Mouse (Mus musculus) liver, postnatal 0 days (tissue): ENCODE data around the gene AL731706.1. TPM values are rescaled to one million over a fixed set of nuclear protein-coding genes. Genes with fewer than 3 reads are reported as not detected.

Experiments
- ATAC-seq: fragments of 200-750 bp; cut with Nextera tagmentation; 2 replicates; pipeline ENCODE4 v1.8.0; 2017; ENCODE audit warnings: mild to moderate bottlenecking, moderate library complexity
- DNase-seq: peaks from one replicate; pipeline ENCODE4 v3.0.0-alpha.2; 2016
- H3K27ac ChIP-seq: fragments of 300-500 bp; sonication (generic); 2 replicates; pipeline ENCODE4 v1.5.1; 2014; ENCODE audit warnings: antibody characterized with exemption, moderate library complexity, mild to moderate bottlenecking, low read depth
- H3K27me3 ChIP-seq: fragments of 300-500 bp; sonication (generic); 2 replicates; pipeline ENCODE4 v1.6.1; 2014; ENCODE audit warnings: low read length, control low read depth, mixed read lengths; ENCODE audit not compliant: insufficient read depth
- H3K36me3 ChIP-seq: fragments of 300-500 bp; sonication (generic); replicated peaks from 2 replicates; pipeline ENCODE4 v1.6.1; 2014; ENCODE audit warnings: mild to moderate bottlenecking, control low read depth, low read length, moderate library complexity, mixed read lengths; ENCODE audit not compliant: insufficient read depth
- H3K4me1 ChIP-seq: fragments of 300-500 bp; sonication (generic); 2 replicates; pipeline ENCODE4 v1.6.1; 2014; ENCODE audit warnings: antibody characterized with exemption, mild to moderate bottlenecking, control low read depth; ENCODE audit not compliant: insufficient read depth
- H3K4me2 ChIP-seq: fragments of 300-500 bp; sonication (generic); 2 replicates; pipeline ENCODE4 v1.6.1; 2014; ENCODE audit warnings: low read depth, mild to moderate bottlenecking, low read length, moderate library complexity, mixed read lengths
- H3K4me3 ChIP-seq: fragments of 300-500 bp; sonication (generic); 2 replicates; pipeline ENCODE4 v1.5.1; 2014; ENCODE audit warnings: low read depth, low read length
- H3K9ac ChIP-seq: fragments of 300-500 bp; sonication (generic); replicated peaks from 2 replicates; pipeline ENCODE4 v1.6.1; 2014; ENCODE audit warnings: mild to moderate bottlenecking, moderate library complexity
- H3K9me3 ChIP-seq: fragments of 300-500 bp; sonication (generic); 2 replicates; pipeline ENCODE4 v1.6.1; 2016; ENCODE audit warnings: mild to moderate bottlenecking, control low read depth, low read length, mixed read lengths
- CTCF ChIP-seq: sonication (generic); IDR thresholded peaks from 2 replicates; pipeline ENCODE4 v1.5.1; 2016; ENCODE audit warnings: antibody characterized with exemption, low read depth
- EP300 ChIP-seq: IDR thresholded peaks from 2 replicates; pipeline ENCODE4 v1.6.1; 2016; ENCODE audit warnings: antibody characterized with exemption, low read depth, mild to moderate bottlenecking
- WGBS: fragments of 180-500 bp; shearing (Covaris S2); extraction: QIAGEN DNeasy Blood & Tissue Kit; methylation state at CpG from one replicate; pipeline ENCODE4 v1.1.7; 2014; ENCODE audit not compliant: insufficient replicate concordance; 5-methylcytosine and 5-hydroxymethylcytosine counted together
- polyA plus RNA-seq: library from polyadenylated mRNA; unstranded; fragments of >200 nt; fragmentation: Nextera tagmentation; extraction: Ambion mirVana; gene quantifications from 2 replicates; pipeline ENCODE4 v1.2.1, GENCODE M21; 2015

Gene AL731706.1
- 22.2 and 24.4 TPM in 2 replicates for polyA plus RNA-seq

GRCm38 (mm10) chr2:136891068-136891950 lies at the start of gene AL731706.1, which contains the start of the genes Slx4ip and Mkks:
TSS of gene AL731706.1 (minus strand) at chr2:136891389.
TSS of gene Slx4ip (plus strand) at chr2:136891218.
TSS of gene Mkks (minus strand) at chr2:136891389.
- TF ChIP-seq CTCF = 0 out of 2 replicates have a peak, but pooled peaks have one; percentile 15
- no peak for TF ChIP-seq EP300
- Histone ChIP-seq H3K4me3 (peak within 1 kb of the TSS; percentile 66), H3K4me1 (peaks cover 13% of the 10 kb centered on the region), H3K27me3 (no peaks in the 10 kb centered on the region), H3K27ac (peak within 1 kb of the TSS; percentile 96), H3K4me2 (peak within 1 kb of the TSS; percentile 76), H3K36me3 (no peaks in the 10 kb centered on the region), H3K9me3 (no peaks in the 10 kb centered on the region), H3K9ac (peak within 1 kb of the TSS; percentile 79)
- WGBS = under 1% methylated on average over 49 of the region's 49 CpGs
- ATAC-seq (peak; percentile 93), DNase-seq (peak; percentile 99)

GRCm38 (mm10) chr2:136938249-136938648 lies 47.1 kb upstream of the AL731706.1 start:
- no peaks in the 10 kb centered on the region for H3K27me3 ChIP-seq
- no peak overlapping the region for H3K4me2 ChIP-seq
- H3K27ac ChIP-seq = no peak overlapping the region
- no peaks in the 10 kb centered on the region for H3K9me3 ChIP-seq
- H3K4me3 ChIP-seq = no peak overlapping the region
- no peak overlapping the region for H3K9ac ChIP-seq
- ATAC-seq (no peak), DNase-seq (no peak)
- no peaks in the 10 kb centered on the region for H3K4me1 ChIP-seq
- H3K36me3 ChIP-seq = no peaks in the 10 kb centered on the region
- WGBS = 51% methylated on average over 1 of the region's 1 CpGs
- TF ChIP-seq EP300 (no peak), CTCF (no peak)

GRCm38 (mm10) chr2:136936391-136937288 lies 45.5 kb upstream of the AL731706.1 start:
- no peaks in the 10 kb centered on the region for H3K27me3 ChIP-seq
- no peaks in the 10 kb centered on the region for H3K4me1 ChIP-seq
- TF ChIP-seq CTCF (no peak), EP300 (0 out of 2 replicates have a peak, but pooled peaks have one; percentile 16)
- 66% methylated on average over 4 of the region's 4 CpGs for WGBS
- H3K9ac ChIP-seq = no peak overlapping the region
- H3K9me3 ChIP-seq = no peaks in the 10 kb centered on the region
- no peak overlapping the region for H3K27ac ChIP-seq
- ATAC-seq = peak; percentile 66
- H3K4me2 ChIP-seq = no peak overlapping the region
- no peak overlapping the region for H3K4me3 ChIP-seq
- no peaks in the 10 kb centered on the region for H3K36me3 ChIP-seq
- no peak for DNase-seq

- WGBS = 35% methylated on average over 4 of the region's 4 CpGs
Measured at GRCm38 (mm10) chr2:136921003-136921408, 29.8 kb upstream of the AL731706.1 start.

GRCm38 (mm10) chr2:136920257-136920993 lies 29.2 kb upstream of the AL731706.1 start:
- Histone ChIP-seq H3K4me2 (no peak overlapping the region), H3K9me3 (no peaks in the 10 kb centered on the region), H3K4me1 (no peaks in the 10 kb centered on the region), H3K36me3 (no peaks in the 10 kb centered on the region), H3K9ac (no peak overlapping the region), H3K27me3 (no peaks in the 10 kb centered on the region), H3K27ac (peak overlapping the region; percentile 66; the same call in 1 of the 2 replicates), H3K4me3 (no peak overlapping the region)
- 73% methylated on average over 3 of the region's 3 CpGs for WGBS
- TF ChIP-seq EP300 (no peak), CTCF (no peak)
- DNase-seq = no peak
- ATAC-seq = peak; percentile 34

More at GRCm38 (mm10) chr2:136921003-136921408, 29.8 kb upstream of the AL731706.1 start:
- Histone ChIP-seq H3K4me1 (no peaks in the 10 kb centered on the region), H3K9me3 (no peaks in the 10 kb centered on the region), H3K27me3 (no peaks in the 10 kb centered on the region), H3K4me3 (no peak overlapping the region), H3K27ac (peak overlapping the region; percentile 66; the same call in 1 of the 2 replicates), H3K9ac (no peak overlapping the region), H3K4me2 (no peak overlapping the region), H3K36me3 (no peaks in the 10 kb centered on the region)
- DNase-seq = peak; percentile 19
- peak; percentile 79; the same call in 1 of the 2 replicates for TF ChIP-seq EP300
- no peak for TF ChIP-seq CTCF
- ATAC-seq = peak; percentile 95
